ENCODE assay signal across 14 mouse cellular contexts in the genomic region with DNA sequence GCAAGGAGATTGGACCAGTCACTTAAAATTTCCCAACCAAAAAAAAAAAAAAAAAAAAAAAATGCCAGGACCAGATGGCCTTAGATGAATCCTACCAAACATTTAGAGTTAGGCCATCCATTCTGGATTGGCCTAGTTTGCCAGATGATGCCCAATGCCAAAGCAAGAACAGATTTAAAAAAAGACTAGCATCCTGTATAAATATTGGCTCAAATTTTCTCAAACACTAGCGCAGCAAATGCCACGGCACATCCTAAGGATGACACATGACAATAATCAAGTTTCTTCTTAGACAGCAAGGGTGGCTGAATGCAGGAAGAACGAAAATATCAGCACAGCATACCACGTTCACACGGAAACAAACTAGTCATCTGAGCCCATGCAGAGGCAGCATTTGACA.
"Had no signal": no experiment of that assay in that cellular context is flagged by ENCODE, and none has a peak within 500 bp of the region (broad histone marks: within the 10 kb centered on the region; RNA-seq: fewer than 3 reads in every experiment).

No protein-coding gene starts in this region.

- ATAC-seq: midbrain, embryonic 13.5 days had no signal

- H3K9ac ChIP-seq: kidney, embryonic 15.5 days; limb, embryonic 13.5 days; liver, embryonic 14.5 days; midbrain, embryonic 13.5 days; stomach, embryonic 15.5 days had no signal

- H3K4me3 ChIP-seq: kidney, embryonic 15.5 days; limb, embryonic 13.5 days; megakaryocyte, embryonic 14.5 days; midbrain, embryonic 13.5 days; stomach, embryonic 15.5 days had no signal

- H3K9me3 ChIP-seq: kidney, embryonic 15.5 days; limb, embryonic 13.5 days; megakaryocyte, embryonic 14.5 days; midbrain, embryonic 13.5 days; stomach, embryonic 15.5 days had no signal

- H3K27me3 ChIP-seq: kidney, embryonic 15.5 days; limb, embryonic 13.5 days; megakaryocyte, embryonic 14.5 days; midbrain, embryonic 13.5 days; stomach, embryonic 15.5 days had no signal

- H3K36me3 ChIP-seq: stomach, embryonic 15.5 days had no signal

- H3K27ac ChIP-seq: kidney, embryonic 15.5 days; limb, embryonic 13.5 days; liver, embryonic 14.5 days; midbrain, embryonic 13.5 days; stomach, embryonic 15.5 days had no signal

- H3K4me2 ChIP-seq: kidney, embryonic 15.5 days; limb, embryonic 13.5 days; midbrain, embryonic 13.5 days; stomach, embryonic 15.5 days had no signal

- DNase-seq: kidney, adult 2 months; kidney, postnatal 14 days; layer of hippocampus, postnatal 36 days; left cerebral cortex, postnatal 4 days; lung, adult 18-20 months; lung, postnatal 10 days; lung, postnatal 4 days; thymus, postnatal 4 days had no signal

- H3K4me1 ChIP-seq: limb, embryonic 13.5 days; stomach, embryonic 15.5 days had no signal
